Mouse (Mus musculus): ENCODE measurements around the gene Fmod.

- TF ChIP-seq CTCF (IDR thresholded peaks at IDR 0.05; ENCODE audit: insufficient read depth, low read depth, low read length) = no peak
- no peak for TF ChIP-seq POLR2A (IDR thresholded peaks at IDR 0.05; ENCODE audit: insufficient read depth, low read depth, low read length)
Observed at GRCm38 (mm10) chr1:134074606-134075005, 37.6 kb downstream of the Fmod start.

Measured in olfactory bulb, adult 2 months (tissue).